Mouse (Mus musculus) neural tube, embryonic 12.5 days (tissue): ENCODE results near the gene Frat2. TPM values are rescaled to one million over a fixed set of nuclear protein-coding genes. Genes with fewer than 3 reads are reported as not detected.

ENCODE experiments used
- ATAC-seq: fragments of 200-750 bp; cut with Nextera tagmentation; 2 replicates; pipeline ENCODE4 v1.8.0; 2017; ENCODE audit warnings: low read depth, mild to moderate bottlenecking, moderate TSS enrichment, moderate library complexity; ENCODE audit not compliant: low FRiP score
- H3K27ac ChIP-seq: fragments of 300-500 bp; sonication (generic); 2 replicates; pipeline ENCODE4 v1.5.1; 2016
- H3K27me3 ChIP-seq: fragments of 300-500 bp; sonication (generic); replicated peaks from 2 replicates; pipeline ENCODE4 v1.6.1; 2016; ENCODE audit warnings: mild to moderate bottlenecking
- H3K36me3 ChIP-seq: fragments of 300-500 bp; sonication (generic); 2 replicates; pipeline ENCODE4 v1.6.1; 2016; ENCODE audit warnings: mild to moderate bottlenecking
- H3K4me1 ChIP-seq: fragments of 300-500 bp; sonication (generic); 2 replicates; pipeline ENCODE4 v1.6.1; 2016
- H3K4me2 ChIP-seq: fragments of 300-500 bp; sonication (generic); replicated peaks from 2 replicates; pipeline ENCODE4 v1.6.1; 2016; ENCODE audit warnings: mild to moderate bottlenecking
- H3K4me3 ChIP-seq: fragments of 300-500 bp; sonication (generic); 2 replicates; pipeline ENCODE4 v1.5.1; 2016
- H3K9ac ChIP-seq: fragments of 300-500 bp; sonication (generic); 2 replicates; pipeline ENCODE4 v1.6.1; 2016; ENCODE audit warnings: mild to moderate bottlenecking
- H3K9me3 ChIP-seq: fragments of 300-500 bp; sonication (generic); 2 replicates; pipeline ENCODE4 v1.6.1; 2016; ENCODE audit warnings: mild to moderate bottlenecking
- WGBS: fragments of 180-500 bp; shearing (Covaris S2); methylation state at CpG from one replicate; pipeline ENCODE4 v1.1.7; 2016; 5-methylcytosine and 5-hydroxymethylcytosine counted together
- polyA plus RNA-seq: library from polyadenylated mRNA; unstranded; fragments of >200 nt; fragmentation: Nextera tagmentation; extraction: Ambion mirVana; gene quantifications from 2 replicates; pipeline ENCODE4 v1.2.1, GENCODE M21; 2016

The Frat2 gene
- polyA plus RNA-seq, 1 experiment from 2014 or later, result 19.7 TPM

- peaks cover 15% of the 10 kb centered on the region for H3K4me1 ChIP-seq
- no peak for ATAC-seq
- 84% methylated on average over 3 of the region's 3 CpGs for WGBS
- H3K36me3 ChIP-seq, result peaks cover 2% of the 10 kb centered on the region; the same call in 1 of the 2 replicates
- no peak overlapping the region for H3K4me3 ChIP-seq
- H3K27me3 ChIP-seq, result no peaks in the 10 kb centered on the region
- H3K9ac ChIP-seq, result no peak overlapping the region
- H3K4me2 ChIP-seq, result no peak overlapping the region
- no peaks in the 10 kb centered on the region for H3K9me3 ChIP-seq
- no peak overlapping the region for H3K27ac ChIP-seq
Measured at GRCm38 (mm10) chr19:41796148-41796760, 51.7 kb downstream of the Frat2 start.

Other genes with a start within 250 kb of the Frat2 start
- 24.0 and 26.2 TPM in 2 replicates for gene Slit1, start 104.5 kb downstream of the Frat2 start, polyA plus RNA-seq
- 21.2 and 22.0 TPM in 2 replicates for gene Arhgap19, start 46.1 kb downstream of the Frat2 start, polyA plus RNA-seq
- 15.2 and 19.1 TPM in 2 replicates for gene Frat1, start 18.2 kb downstream of the Frat2 start, polyA plus RNA-seq
- gene Rrp12, start 48.0 kb upstream of the Frat2 start, polyA plus RNA-seq, result 19.6 and 20.4 TPM in 2 replicates
- 577 and 583 TPM in 2 replicates for gene Pgam1, start 63.8 kb upstream of the Frat2 start, polyA plus RNA-seq
- gene Exosc1, start 85.3 kb upstream of the Frat2 start, polyA plus RNA-seq, result 67.0 and 68.3 TPM in 2 replicates
- 79.2 and 82.1 TPM in 2 replicates for gene Zdhhc16, start 85.3 kb upstream of the Frat2 start, polyA plus RNA-seq
- gene Mms19, start 133.0 kb upstream of the Frat2 start, polyA plus RNA-seq, result 34.7 and 38.4 TPM in 2 replicates
- 16.9 and 17.6 TPM in 2 replicates for gene Ubtd1, start 133.6 kb upstream of the Frat2 start, polyA plus RNA-seq
- 0.18 TPM in 1 of 2 replicates, not detected in the other for gene Ankrd2, start 187.9 kb upstream of the Frat2 start, polyA plus RNA-seq
- gene Hoga1, start 197.5 kb upstream of the Frat2 start, polyA plus RNA-seq, result 0.98 and 1.0 TPM in 2 replicates
- gene 4933411K16Rik, start 204.1 kb upstream of the Frat2 start, polyA plus RNA-seq, result not detected in 2 replicates
- 93.6 and 98.9 TPM in 2 replicates for gene Morn4, start 238.2 kb upstream of the Frat2 start, polyA plus RNA-seq
- 38.3 and 40.1 TPM in 2 replicates for gene Pi4k2a, start 242.3 kb upstream of the Frat2 start, polyA plus RNA-seq